Mouse (Mus musculus): ENCODE data around the gene Gbp9. TPM values are rescaled to one million over a fixed set of nuclear protein-coding genes. Genes with fewer than 3 reads are reported as not detected.
"Not testable (repeated sequence)": the region's sequence is repeated elsewhere in the genome, so short reads cannot be mapped to it uniquely, and the experiment has no call there.

Gbp9 gene
- polyA plus RNA-seq (2014; fragmentation: Nextera tagmentation; extraction: Ambion mirVana) = 0.28 and 3.4 TPM in 2 replicates

DNA sequence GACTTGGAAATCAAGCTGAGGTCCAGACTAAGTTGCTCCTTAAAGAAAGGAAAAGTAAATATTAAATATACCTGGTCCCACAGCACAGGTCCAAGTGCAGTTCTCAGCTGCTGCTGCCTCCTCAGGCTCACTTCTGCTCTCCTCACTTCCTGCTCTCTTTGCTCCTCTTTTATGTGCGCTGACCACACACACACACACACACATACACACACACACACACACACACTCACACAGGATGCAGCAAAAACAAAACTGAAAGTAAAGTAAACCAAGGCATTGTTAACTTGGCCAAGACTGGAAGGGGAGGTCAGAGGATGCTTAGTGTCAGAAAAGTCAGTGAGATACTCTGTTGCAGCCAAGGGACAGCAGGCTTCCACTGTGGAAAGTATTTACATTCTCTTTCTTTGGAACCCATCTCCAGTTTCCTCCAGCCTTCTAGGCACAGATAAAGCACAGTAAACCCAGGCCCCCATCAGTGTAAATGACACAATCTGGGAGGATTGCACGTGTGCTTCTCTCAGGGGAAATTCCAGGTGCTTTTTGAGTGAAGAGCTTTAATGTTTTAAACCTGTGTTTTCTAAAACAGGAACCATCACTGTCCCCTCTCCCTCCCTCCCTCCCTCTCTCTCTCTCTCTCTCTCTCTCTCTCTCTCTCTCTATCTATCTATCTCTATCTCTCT is at the start of gene Gbp9, which contains the start of the genes Gbp8 and Gbp4:
TSS of gene Gbp9 (minus strand) at position 131 of the 680 bp plus-strand sequence.
TSS of gene Gbp8 (minus strand) at position 132 of the 680 bp plus-strand sequence.
TSS of gene Gbp4 (minus strand) at position 178 of the 680 bp plus-strand sequence.
- not testable (repeated sequence) for H3K36me3 ChIP-seq (ENCODE audit: control insufficient read depth, insufficient read depth, low read length); ATAC-seq (ENCODE audit: low FRiP score, low TSS enrichment); H3K27me3 ChIP-seq (ENCODE audit: control insufficient read depth, insufficient read depth, low read length); DNase-seq; H3K27ac ChIP-seq (replicated peaks; ENCODE audit: low read depth, low read length); H3K9me3 ChIP-seq (ENCODE audit: control insufficient read depth, low read length); H3K9ac ChIP-seq (replicated peaks; ENCODE audit: low read length); H3K4me1 ChIP-seq (ENCODE audit: control insufficient read depth, insufficient read depth, low read length); H3K4me2 ChIP-seq (ENCODE audit: low read length); H3K4me3 ChIP-seq (replicated peaks; ENCODE audit: low read depth, low read length)
- 33% methylated on average over 2 of the region's 2 CpGs for whole genome bisulfite sequencing

DNA sequence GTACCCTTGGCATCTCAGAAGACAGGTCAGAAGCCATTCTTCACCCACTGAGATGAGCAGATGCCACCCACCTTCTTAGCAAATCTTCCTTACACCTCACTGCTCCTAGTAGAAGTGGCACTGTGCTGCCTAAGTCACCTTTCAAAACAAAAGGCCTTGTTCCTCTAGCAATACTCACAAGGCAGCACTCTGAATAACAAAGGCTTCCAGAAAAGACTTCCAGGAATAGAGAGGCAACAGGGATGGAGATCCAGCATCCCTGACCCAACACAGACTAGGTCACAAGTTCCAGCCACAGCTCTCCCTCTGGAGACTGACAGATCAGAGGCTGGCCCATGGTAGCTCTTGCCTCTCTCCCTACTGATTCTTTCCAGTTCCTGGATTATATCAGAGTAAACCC is 42.1 kb upstream of the Gbp9 start:
- no peak overlapping the region for H3K9ac ChIP-seq (replicated peaks; ENCODE audit: low read length)
- H3K4me1 ChIP-seq (ENCODE audit: control insufficient read depth, insufficient read depth, low read length) = no peaks in the 10 kb centered on the region
- no peak for ATAC-seq (ENCODE audit: low FRiP score, low TSS enrichment)
- H3K27ac ChIP-seq (replicated peaks; ENCODE audit: low read depth, low read length) = no peak overlapping the region
- no peaks in the 10 kb centered on the region for H3K36me3 ChIP-seq (ENCODE audit: control insufficient read depth, insufficient read depth, low read length)
- H3K4me2 ChIP-seq (ENCODE audit: low read length) = no peak overlapping the region
- no peaks in the 10 kb centered on the region for H3K27me3 ChIP-seq (ENCODE audit: control insufficient read depth, insufficient read depth, low read length)
- no peak for DNase-seq
- no peak overlapping the region for H3K4me3 ChIP-seq (replicated peaks; ENCODE audit: low read depth, low read length)
- no peaks in the 10 kb centered on the region for H3K9me3 ChIP-seq (ENCODE audit: control insufficient read depth, low read length)

DNA sequence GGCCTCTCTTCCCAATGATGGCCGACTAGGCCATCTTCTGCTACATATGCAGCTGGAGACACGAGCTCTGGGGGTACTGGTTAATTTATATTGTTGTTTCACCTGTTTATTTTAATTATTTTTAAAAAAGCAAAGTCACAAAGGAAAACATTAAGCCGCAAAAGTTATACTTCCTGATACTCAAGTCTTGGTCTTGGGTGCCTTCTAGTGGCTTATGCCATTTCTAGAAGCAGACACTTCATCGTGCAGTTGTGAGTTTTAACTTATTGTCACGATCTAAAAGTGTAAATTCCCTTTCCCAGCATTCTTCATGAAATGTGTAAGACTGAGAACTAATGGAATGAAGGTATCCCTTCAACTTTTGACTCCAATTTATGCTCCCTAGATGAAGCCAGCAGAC is 17.2 kb upstream of the Gbp9 start:
- no peak for DNase-seq
- H3K9ac ChIP-seq (replicated peaks; ENCODE audit: low read length) = no peak overlapping the region
- H3K27me3 ChIP-seq (ENCODE audit: control insufficient read depth, insufficient read depth, low read length) = no peaks in the 10 kb centered on the region
- H3K36me3 ChIP-seq (ENCODE audit: control insufficient read depth, insufficient read depth, low read length) = no peaks in the 10 kb centered on the region
- ATAC-seq (ENCODE audit: low FRiP score, low TSS enrichment) = no peak
- 88% methylated on average over 5 of the region's 5 CpGs for WGBS
- no peaks in the 10 kb centered on the region for H3K9me3 ChIP-seq (ENCODE audit: control insufficient read depth, low read length)
- no peaks in the 10 kb centered on the region for H3K4me1 ChIP-seq (ENCODE audit: control insufficient read depth, insufficient read depth, low read length)
- no peak overlapping the region for H3K27ac ChIP-seq (replicated peaks; ENCODE audit: low read depth, low read length)
- no peak overlapping the region for H3K4me3 ChIP-seq (replicated peaks; ENCODE audit: low read depth, low read length)
- no peak overlapping the region for H3K4me2 ChIP-seq (ENCODE audit: low read length)

DNA sequence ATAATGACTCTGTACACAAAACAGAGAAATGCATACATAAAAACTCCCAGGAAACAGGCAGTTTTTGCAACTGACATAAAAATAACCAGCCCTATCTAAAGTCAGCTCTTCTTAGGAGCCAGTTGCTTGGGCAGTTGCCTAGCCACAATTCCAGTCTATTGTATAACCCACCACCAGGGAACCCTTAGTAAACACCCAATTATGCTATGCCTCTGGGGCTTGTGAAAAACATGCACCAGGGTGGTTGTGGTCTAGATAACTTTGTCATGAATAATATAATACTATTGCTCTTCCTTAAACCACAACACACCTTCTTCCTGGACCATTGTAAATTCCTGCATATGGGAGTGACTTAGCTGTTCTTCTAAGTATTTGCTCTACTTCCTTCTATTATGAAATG is 14.7 kb upstream of the Gbp9 start:
- no peaks in the 10 kb centered on the region for H3K27me3 ChIP-seq (ENCODE audit: control insufficient read depth, insufficient read depth, low read length)
- no peak for ATAC-seq (ENCODE audit: low FRiP score, low TSS enrichment)
- no peak overlapping the region for H3K4me2 ChIP-seq (ENCODE audit: low read length)
- no peaks in the 10 kb centered on the region for H3K9me3 ChIP-seq (ENCODE audit: control insufficient read depth, low read length)
- H3K36me3 ChIP-seq (ENCODE audit: control insufficient read depth, insufficient read depth, low read length) = no peaks in the 10 kb centered on the region
- H3K4me3 ChIP-seq (replicated peaks; ENCODE audit: low read depth, low read length) = no peak overlapping the region
- H3K9ac ChIP-seq (replicated peaks; ENCODE audit: low read length) = no peak overlapping the region
- DNase-seq = no peak
- H3K27ac ChIP-seq (replicated peaks; ENCODE audit: low read depth, low read length) = no peak overlapping the region
- no peaks in the 10 kb centered on the region for H3K4me1 ChIP-seq (ENCODE audit: control insufficient read depth, insufficient read depth, low read length)

DNA sequence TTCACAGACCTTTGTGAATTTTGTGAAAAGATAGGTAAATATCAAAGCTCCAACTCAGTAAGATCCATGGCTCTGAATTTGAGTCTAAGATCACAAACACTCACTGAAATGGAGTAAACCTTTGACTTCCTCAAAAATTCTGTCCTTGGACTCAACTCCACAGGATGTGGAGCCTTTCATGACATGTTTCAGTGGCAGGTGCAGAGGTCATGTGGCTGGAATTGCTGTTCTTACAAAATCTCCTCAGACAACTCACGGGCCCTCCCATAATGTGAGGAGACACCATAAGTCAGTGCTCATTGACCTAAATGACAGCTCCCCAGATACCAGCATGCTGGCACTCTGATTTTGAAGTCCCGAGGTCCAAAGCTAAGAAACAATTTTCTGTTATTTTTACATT is 8.7 kb upstream of the Gbp9 start:
- not testable (repeated sequence) for DNase-seq; H3K4me1 ChIP-seq (ENCODE audit: control insufficient read depth, insufficient read depth, low read length); ATAC-seq (ENCODE audit: low FRiP score, low TSS enrichment); H3K36me3 ChIP-seq (ENCODE audit: control insufficient read depth, insufficient read depth, low read length); H3K9ac ChIP-seq (replicated peaks; ENCODE audit: low read length); H3K4me2 ChIP-seq (ENCODE audit: low read length); H3K27ac ChIP-seq (replicated peaks; ENCODE audit: low read depth, low read length); H3K27me3 ChIP-seq (ENCODE audit: control insufficient read depth, insufficient read depth, low read length); H3K4me3 ChIP-seq (replicated peaks; ENCODE audit: low read depth, low read length); H3K9me3 ChIP-seq (ENCODE audit: control insufficient read depth, low read length)
- WGBS = 72% methylated on average over 2 of the region's 2 CpGs

DNA sequence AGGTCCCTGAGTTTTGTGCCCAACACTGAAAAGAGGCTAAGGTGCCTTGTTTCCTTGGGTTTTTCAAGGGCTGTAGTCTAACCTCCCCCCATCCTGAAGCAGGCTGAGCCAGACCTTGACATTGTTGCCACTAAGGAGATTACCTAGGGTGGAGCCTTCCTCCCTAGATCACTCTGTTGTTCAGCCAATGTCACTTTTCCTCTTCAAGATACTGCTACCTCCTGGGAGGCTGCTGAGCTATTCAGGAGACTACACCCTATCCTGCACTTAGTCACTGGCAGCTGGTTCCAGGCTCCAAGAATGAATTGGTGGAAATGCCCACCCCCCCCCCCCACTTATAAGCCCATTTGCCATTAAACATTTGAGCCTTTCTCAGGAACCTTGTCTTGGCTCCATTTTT is 7.1 kb upstream of the Gbp9 start:
- no peaks in the 10 kb centered on the region for H3K4me1 ChIP-seq (ENCODE audit: control insufficient read depth, insufficient read depth, low read length)
- DNase-seq (no peak), ATAC-seq (ENCODE audit: low FRiP score, low TSS enrichment) (no peak)
- H3K27ac ChIP-seq (replicated peaks; ENCODE audit: low read depth, low read length) = no peak overlapping the region
- no peak overlapping the region for H3K4me3 ChIP-seq (replicated peaks; ENCODE audit: low read depth, low read length)
- no peaks in the 10 kb centered on the region for H3K36me3 ChIP-seq (ENCODE audit: control insufficient read depth, insufficient read depth, low read length)
- no peaks in the 10 kb centered on the region for H3K9me3 ChIP-seq (ENCODE audit: control insufficient read depth, low read length)
- no peaks in the 10 kb centered on the region for H3K27me3 ChIP-seq (ENCODE audit: control insufficient read depth, insufficient read depth, low read length)
- H3K4me2 ChIP-seq (ENCODE audit: low read length) = no peak overlapping the region
- H3K9ac ChIP-seq (replicated peaks; ENCODE audit: low read length) = no peak overlapping the region

DNA sequence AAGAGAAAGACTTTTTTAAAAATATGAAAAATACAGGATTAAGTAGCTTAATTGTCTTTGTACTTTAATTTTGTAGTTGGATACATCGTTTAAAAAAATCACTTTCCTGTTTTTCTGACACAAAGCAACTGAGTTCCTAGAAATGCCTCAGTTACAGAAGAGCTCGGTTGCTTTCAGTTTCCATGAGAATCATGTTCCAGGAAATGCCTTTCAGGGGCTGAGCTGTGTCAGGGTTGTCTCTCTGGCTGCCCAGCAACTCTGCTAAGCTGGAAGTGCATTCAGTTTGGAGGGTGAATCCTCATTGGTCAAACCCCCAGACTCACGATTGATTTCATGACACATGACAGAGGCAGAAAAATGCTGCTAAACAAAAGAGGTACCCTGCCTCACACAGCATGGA is 6.4 kb upstream of the Gbp9 start:
- not testable (repeated sequence) for ATAC-seq (ENCODE audit: low FRiP score, low TSS enrichment); H3K27ac ChIP-seq (replicated peaks; ENCODE audit: low read depth, low read length); H3K4me1 ChIP-seq (ENCODE audit: control insufficient read depth, insufficient read depth, low read length); H3K4me2 ChIP-seq (ENCODE audit: low read length); H3K9me3 ChIP-seq (ENCODE audit: control insufficient read depth, low read length); H3K36me3 ChIP-seq (ENCODE audit: control insufficient read depth, insufficient read depth, low read length); H3K27me3 ChIP-seq (ENCODE audit: control insufficient read depth, insufficient read depth, low read length); H3K4me3 ChIP-seq (replicated peaks; ENCODE audit: low read depth, low read length); H3K9ac ChIP-seq (replicated peaks; ENCODE audit: low read length); DNase-seq
- 44% methylated on average over 3 of the region's 3 CpGs for WGBS

DNA sequence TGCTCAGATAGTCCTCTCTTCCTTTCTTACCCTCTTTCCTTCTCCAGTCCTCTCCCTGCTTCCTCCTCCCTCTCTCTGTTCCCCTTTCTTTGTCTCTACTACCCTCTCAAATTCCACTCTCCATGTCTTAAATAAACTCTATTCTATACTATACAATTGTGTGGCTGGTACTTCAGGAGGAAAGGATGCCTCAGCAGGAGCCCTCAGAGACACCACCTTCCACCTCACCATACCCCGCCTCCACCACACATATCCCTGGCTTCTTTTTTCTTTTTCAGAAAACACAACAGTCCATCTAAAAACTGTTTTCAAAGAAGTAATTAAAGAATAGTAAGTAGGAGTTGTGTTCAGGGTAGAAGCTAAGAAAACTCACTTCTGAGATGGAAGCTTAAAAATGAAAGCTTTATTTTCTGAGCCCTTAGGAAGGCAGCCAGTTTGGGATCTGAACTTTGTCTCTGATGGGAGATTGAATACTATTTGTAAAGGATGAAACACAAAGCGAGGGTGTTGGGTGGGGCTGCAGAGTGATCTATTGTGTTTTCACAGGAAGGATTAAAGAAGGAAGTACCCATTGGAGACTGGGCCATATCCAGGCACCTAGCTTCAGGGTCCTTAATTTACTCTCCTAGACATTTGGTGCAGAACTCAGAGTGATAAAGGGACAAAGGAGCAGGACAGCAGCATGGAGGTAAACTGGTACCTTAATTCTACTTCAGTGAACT is 911 bp upstream of the Gbp9 start:
- H3K9me3 ChIP-seq (ENCODE audit: control insufficient read depth, low read length); H3K9ac ChIP-seq (replicated peaks; ENCODE audit: low read length); ATAC-seq (ENCODE audit: low FRiP score, low TSS enrichment); H3K27me3 ChIP-seq (ENCODE audit: control insufficient read depth, insufficient read depth, low read length); DNase-seq; H3K4me3 ChIP-seq (replicated peaks; ENCODE audit: low read depth, low read length); H3K36me3 ChIP-seq (ENCODE audit: control insufficient read depth, insufficient read depth, low read length); H3K27ac ChIP-seq (replicated peaks; ENCODE audit: low read depth, low read length); H3K4me2 ChIP-seq (ENCODE audit: low read length); H3K4me1 ChIP-seq (ENCODE audit: control insufficient read depth, insufficient read depth, low read length): not testable (repeated sequence)
- WGBS = 35% methylated on average over 2 of the region's 2 CpGs

DNA sequence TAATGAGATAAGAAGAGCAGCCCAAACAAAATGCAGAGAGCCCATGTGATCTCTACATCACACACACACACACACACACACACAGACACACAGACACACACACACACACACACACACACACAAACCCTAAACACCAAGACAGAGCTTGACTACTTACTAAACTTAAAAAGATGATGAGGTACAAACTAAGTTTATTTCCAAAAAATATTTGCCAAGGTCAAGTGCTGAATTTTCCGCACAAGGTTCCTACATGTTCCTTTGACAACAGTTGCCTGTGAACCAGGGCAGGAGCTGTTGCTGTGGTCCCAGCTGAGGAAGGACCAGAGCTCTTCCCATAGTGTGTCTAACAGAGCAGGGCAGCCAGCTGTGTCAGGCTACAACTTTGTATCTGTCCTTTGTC is 433 bp downstream of the Gbp9 start:
- H3K9ac ChIP-seq (replicated peaks; ENCODE audit: low read length) = no peak overlapping the region
- H3K27me3 ChIP-seq (ENCODE audit: control insufficient read depth, insufficient read depth, low read length) = no peaks in the 10 kb centered on the region
- no peaks in the 10 kb centered on the region for H3K9me3 ChIP-seq (ENCODE audit: control insufficient read depth, low read length)
- no peak overlapping the region for H3K4me2 ChIP-seq (ENCODE audit: low read length)
- no peaks in the 10 kb centered on the region for H3K36me3 ChIP-seq (ENCODE audit: control insufficient read depth, insufficient read depth, low read length)
- no peaks in the 10 kb centered on the region for H3K4me1 ChIP-seq (ENCODE audit: control insufficient read depth, insufficient read depth, low read length)
- 78% methylated on average over 1 of the region's 1 CpGs for WGBS
- ATAC-seq (ENCODE audit: low FRiP score, low TSS enrichment) = no peak
- no peak for DNase-seq
- H3K4me3 ChIP-seq (replicated peaks; ENCODE audit: low read depth, low read length) = no peak overlapping the region
- no peak overlapping the region for H3K27ac ChIP-seq (replicated peaks; ENCODE audit: low read depth, low read length)
